Mouse (Mus musculus): ENCODE measurements at regions not wholly inside any gene's neighbourhood (a gene's known extent, or its start where the extent isn't known, plus 50 kb on each side); places are given as distances from the start of the nearest gene placed in this dataset.
A peak's percentile ranks its signal among the peaks of the same experiment; 100 is the strongest.

DNA sequence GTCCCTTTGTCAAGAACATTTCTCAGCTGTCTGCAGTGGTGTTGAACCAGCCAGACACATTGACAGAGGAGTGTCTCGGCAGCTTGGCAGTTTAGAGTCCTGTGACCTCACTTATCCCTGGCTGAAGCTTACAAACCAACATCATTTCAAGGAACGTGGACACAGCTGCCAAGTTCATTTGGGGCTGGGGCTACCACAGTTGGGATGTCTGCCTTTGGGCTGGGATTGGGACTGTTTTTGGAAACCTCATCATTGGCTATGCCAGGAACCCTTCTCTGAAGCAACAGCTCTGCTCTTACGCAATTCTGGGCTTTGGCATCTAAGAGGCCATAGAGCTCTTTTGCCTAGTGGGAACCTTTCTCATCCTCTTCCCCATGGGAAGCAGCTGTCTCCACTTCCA lies 200.4 kb downstream of the Gm15262 start:
- peak in 1 of 2 experiments; percentile 34 for DNase-seq

DNA sequence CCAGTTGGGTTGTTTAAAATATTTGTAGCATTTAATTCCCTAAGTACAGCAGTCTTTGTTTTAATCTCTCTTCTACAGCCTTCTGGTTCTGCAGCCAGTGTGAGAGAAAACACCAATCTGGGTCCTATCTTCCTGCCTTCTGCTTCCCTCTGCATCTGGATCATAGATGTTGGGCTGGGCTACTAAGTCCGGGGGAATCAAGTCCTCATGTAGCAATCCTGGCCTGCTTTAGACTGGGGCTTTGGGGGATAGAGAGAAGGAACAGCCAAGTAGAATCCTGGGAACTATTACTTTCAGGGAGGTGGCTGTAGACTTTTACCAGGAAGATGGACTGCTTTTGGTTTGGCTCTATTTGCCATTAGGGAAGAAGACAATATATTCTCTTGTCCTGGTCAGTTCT lies 205.5 kb upstream of the Rai2 start:
- no peak for DNase-seq

DNA sequence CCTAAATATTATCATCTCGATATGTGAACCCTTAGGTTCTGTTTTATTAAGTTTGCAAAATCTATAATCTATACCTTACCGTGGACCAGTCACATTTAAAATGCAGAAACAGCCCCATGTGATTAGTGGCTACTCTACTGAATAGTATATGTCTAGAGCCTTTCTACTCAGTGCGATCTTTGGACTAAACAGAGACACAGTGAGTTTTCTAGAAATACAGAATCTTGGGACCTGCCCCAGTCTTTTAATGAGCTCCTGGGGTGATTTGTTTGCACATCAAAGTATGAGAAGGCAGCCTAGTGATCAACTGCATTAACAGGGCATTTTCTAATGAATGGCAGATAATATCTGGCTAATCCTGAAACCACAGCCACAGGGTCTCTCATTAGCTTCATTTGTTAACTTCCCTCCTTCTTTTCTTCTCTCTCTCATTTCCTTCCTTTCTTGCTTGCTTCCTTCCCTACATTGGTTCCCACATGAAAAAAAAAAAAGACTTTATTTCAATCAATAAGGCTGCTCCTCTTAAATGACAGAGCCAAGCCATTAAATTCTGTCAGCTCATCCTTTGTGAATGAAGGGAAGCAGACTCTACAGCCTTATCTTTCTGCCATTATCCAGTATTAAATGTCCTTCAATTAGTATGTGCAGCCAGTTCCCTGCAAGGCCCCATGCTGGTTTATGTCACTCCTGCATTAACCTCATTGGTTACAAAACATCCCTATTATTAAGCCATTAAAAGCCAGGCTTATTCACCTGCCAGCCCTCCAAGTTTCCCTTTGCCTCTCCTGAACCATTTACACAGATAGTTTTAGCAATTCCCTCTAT lies 193.2 kb upstream of the Rai2 start:
- no peak for DNase-seq

DNA sequence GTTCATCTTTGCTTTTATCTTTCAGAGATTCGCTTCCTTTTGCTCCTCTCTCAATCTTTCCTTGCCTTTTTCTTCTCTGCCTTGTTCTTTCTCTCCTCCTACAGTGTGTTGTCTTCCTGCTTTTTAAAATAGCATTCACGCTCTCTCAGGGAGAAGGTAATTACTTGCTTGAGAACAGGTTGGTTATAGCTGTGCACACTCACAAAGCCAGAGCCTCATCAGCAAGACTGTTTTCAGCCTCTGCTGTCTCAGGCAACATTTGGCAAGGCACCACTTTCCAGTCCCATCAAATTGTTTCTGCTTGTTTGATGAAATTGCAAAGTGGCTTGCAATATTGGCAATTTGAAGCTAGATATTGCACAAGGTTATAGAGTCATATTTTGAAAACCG lies 192.6 kb upstream of the Rai2 start:
- DNase-seq, result no peak

DNA sequence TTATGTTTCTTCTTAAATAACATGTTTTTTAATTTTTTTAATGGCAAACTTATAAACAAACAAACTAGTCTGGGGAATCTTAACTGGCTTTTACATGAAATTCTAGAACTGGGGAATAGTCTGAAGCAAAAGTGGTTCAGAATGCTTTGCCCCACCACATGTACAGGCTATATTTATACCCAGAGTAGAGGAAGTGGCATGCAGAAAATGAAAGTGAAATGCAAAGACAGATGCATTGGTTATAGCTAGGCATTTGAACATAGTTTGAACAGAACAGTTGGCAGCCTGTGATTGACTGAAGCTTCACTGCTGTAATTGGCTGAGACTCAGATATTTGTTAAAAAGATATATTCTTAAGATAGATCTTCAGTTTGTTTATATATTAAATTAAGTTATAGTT lies 179.6 kb upstream of the Rai2 start:
- DNase-seq, result no peak

DNA sequence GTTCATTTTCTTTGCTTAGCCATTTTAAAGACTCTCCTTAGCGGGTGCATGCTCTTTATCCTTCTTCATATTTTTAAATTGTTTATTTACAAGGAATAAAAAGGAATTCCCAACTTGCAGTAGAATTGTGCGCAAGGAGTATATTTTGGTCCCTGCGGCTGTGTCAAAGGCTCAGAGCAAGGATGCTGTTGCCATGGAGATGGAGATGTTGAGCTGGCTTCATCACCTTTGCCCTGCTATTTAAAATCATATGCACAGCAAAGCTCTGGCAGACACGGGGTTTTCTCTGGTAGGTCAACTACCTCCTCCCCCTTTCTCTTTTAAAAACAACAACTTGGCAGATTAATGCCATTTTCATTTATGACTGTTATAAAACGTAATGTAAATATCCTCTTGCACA lies 160.0 kb upstream of the Rai2 start:
- no peak for DNase-seq

DNA sequence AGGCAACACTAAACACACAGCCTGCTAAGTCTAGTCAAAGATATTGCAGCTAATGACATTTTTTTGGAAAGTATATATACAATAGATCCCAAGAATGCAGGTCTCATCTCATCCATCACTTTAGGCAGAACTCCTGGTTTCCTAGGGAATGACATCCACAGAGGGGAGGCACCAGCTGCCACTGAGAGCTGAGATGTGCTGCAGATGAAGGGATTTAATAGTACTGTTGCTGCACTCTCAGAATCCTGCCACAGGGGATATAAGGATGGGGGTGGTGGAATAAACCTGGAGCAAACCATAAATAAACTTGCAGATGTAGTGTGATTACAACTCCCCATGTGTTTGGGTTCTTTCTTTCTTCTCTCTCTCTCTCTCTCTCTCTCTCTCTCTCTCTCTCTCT lies 158.4 kb upstream of the Rai2 start:
- DNase-seq, result no peak

DNA sequence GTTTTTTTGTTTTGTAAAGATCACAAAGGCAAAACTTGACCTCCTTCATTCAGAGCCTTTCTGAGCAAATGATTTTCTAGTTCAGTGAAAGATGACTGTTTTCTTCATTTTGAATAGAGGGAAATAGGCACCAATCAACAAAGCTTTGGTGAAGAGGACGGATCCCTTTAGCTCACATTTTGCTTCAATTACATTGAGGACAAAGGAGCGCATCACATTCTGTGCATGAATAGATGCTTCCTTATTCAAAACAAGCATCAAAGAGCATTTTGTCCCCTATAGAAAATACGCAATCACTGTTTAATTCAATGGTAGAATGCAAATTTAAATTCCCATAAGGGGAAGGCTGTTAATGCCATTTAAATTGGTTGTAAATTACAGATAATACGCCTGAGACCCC lies 150.4 kb upstream of the Rai2 start:
- no peak for DNase-seq

DNA sequence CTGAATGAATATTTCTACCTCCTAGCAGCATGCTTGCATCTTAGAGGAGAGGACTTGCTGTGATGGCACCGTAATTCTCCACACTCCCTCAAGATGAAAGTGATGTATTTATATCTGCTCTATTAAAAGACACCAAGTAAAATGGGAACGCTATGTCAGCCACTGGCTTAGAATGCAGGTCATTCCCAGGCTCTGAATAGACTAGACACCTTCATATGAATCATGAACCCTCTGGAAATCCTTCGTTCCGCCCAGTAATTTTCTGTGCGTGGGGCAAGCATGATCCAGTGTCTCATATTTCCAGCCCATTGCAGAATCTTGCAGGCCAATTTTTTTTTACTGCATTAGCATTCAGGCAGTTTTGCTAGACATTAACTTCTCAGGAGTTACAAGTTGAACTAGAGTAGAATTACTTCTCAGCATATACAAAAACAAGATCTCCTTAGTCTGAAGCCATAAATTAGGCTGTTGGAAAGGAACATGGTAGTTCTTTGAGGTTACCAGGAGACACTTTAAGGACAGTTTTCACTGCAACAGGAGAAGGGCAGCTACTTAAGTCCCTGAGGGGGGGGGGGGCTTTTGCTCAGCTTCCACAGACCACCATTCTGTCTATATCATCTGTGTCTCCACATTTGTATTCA lies 134.7 kb upstream of the Rai2 start:
- no peak for DNase-seq

DNA sequence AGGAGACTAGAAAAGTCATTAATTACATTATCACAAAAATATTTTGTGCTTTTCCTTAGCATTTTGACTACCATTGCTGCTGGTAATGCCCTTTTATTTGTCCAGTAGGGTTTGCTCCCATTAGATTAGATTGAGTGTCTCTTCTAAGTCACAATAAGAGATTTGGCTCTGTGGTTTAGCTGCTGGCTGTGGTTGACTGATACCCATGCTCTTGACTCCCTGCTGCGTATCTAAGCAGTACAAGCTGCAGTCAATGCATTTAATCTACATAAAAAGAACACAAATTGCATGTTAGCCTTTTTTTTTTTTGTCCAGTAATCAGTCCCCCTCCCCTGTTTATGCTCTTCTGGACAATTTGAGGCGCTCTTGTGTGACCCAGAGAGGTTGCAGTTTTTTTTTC lies 133.0 kb upstream of the Rai2 start:
- no peak for DNase-seq

DNA sequence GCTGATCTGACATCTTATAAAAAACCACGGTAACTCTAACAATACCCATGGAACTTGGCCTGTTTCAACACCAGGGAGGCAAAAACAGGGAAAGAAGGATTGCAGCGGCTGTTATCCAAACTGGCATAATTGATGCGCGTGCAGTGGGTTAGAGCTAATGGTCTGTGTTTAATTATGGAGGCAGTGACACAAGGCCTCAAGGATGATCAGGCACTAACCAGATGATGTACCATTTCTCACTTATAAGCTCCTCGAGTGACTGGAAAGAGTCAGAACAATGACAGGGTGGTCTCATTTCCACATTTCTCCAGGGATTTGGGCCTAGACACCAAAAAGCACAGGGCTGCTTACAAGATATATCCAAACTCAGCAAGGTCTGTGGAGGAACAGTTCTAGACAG lies 83.0 kb upstream of the Rai2 start:
- DNase-seq, result no peak

DNA sequence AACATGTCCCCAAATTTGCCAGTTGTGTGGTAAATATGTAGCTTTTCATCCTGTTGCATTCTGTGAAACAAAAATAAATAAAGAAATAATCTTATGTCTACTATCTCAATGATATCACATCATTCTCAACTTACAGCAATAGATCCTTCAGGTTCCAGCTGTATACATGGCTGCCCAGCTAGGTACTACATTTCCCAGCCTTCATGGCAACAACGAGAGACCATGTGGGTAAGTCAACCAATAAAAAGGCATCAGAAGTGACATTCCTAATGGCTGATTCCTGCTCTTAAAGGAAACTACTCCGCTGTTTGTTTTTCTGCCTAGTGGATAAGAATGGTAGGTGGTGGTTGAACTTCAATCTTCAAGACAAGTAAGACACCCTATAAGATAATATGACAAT lies 82.5 kb upstream of the Rai2 start:
- no peak for DNase-seq

DNA sequence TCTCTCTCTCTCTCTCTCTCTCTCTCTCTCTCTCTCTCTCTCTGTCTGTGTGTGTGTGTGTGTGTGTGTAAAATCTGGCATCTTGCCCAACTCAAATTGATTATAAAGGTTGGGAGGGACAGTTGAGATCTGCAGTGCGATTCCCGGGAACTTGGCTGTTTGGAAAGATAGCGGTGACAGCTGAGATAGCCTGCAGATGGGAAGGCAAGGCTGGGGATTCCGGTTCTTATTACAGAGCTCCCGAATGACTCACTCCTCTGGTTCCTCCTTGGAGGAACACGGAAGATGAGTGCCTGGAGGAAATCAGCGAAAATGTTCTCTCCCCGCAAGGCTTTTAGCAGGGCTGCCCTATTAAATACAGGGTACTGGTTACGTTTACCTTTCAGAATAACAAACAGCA lies 81.2 kb upstream of the Rai2 start:
- DNase-seq, result no peak

DNA sequence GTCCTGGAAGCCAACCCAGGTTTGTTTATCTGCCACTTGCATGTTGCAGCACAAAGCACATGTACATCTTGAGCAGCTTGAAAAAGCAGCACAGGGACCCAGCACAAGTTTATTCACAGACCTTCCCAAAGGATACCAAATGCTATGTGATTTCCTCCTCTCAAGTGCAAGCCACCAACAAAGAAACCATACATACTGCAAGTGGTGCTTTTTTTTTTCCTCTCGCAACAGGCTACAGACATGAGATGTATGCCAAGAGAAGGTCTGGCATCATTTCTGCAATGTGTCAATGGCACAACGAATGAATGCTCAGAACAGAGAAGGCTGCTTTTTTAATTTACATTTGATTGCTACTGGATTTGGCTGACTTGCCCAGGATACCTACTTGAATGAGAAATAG lies 63.8 kb upstream of the Rai2 start:
- DNase-seq, result no peak

DNA sequence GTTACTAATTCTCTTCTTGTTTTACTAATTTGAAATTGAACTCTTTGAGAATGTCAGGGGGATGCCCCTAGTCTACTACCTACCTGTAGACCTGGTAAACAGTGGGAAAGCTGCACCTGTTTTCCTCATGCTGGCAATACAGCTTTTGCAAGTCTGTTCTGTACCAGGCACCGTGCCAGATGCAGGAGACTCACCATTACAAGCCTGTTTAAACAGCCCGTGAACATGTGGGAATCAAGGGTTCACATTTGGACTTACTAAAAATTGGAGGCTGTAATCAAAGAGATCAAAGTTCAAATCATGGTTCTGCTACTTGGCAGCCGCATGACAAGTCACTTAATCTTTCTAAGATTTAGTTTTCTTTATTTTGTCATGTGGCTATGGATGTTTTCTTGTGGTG lies 56.8 kb upstream of the Rai2 start:
- peak; percentile 48 to 66 for DNase-seq

DNA sequence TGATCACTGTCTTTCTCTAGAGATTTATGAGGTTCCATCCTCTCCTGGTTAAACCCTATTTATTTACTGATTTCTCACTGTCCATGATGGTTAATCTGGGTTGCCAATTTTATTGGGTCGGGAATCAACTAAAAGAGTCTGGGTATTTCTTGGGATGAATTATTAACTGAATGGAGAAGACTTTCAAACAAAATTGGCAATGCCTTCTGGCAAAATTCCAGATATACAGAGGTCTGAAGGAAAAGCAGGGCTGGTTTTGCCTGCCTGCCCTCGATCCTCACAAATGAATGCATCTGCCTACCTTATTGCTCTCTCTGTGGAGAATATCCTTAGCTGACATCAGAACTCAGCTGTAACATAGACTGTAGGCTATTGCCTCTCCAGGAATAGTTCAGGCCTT lies 54.9 kb upstream of the Rai2 start:
- DNase-seq, result peak in 1 of 2 experiments; percentile 1

All from kidney, postnatal 25 days (tissue).